Mouse (Mus musculus) midbrain, embryonic 16.5 days (tissue): Measurements from ENCODE around the gene Slc26a5. TPM values are rescaled to one million over a fixed set of nuclear protein-coding genes. Genes with fewer than 3 reads are reported as not detected.

Experiments used
- ATAC-seq: fragments of 200-750 bp; cut with Nextera tagmentation; 2 replicates; pipeline ENCODE4 v1.8.0; 2017; ENCODE audit warnings: moderate TSS enrichment
- H3K27ac ChIP-seq: fragments of 300-500 bp; sonication (generic); 2 replicates; pipeline ENCODE4 v1.5.1; 2014; ENCODE audit warnings: mild to moderate bottlenecking, low read length, mixed read lengths
- H3K27me3 ChIP-seq: fragments of 300-500 bp; sonication (generic); 2 replicates; pipeline ENCODE4 v1.6.1; 2014; ENCODE audit warnings: low read depth, low read length, mixed read lengths; ENCODE audit not compliant: control insufficient read depth, insufficient read depth
- H3K36me3 ChIP-seq: fragments of 300-500 bp; sonication (generic); 2 replicates; pipeline ENCODE4 v1.6.1; 2014; ENCODE audit warnings: mild to moderate bottlenecking, low read length, moderate library complexity, mixed read lengths; ENCODE audit not compliant: control insufficient read depth, insufficient read depth
- H3K4me1 ChIP-seq: fragments of 300-500 bp; sonication (generic); 2 replicates; pipeline ENCODE4 v1.6.1; 2014; ENCODE audit warnings: mild to moderate bottlenecking, low read length, mixed read lengths; ENCODE audit not compliant: control insufficient read depth, insufficient read depth
- H3K4me2 ChIP-seq: fragments of 300-500 bp; sonication (generic); 2 replicates; pipeline ENCODE4 v1.6.1; 2014; ENCODE audit warnings: mild to moderate bottlenecking, low read length, mixed read lengths
- H3K4me3 ChIP-seq: fragments of 300-500 bp; sonication (generic); 2 replicates; pipeline ENCODE4 v1.5.1; 2014; ENCODE audit warnings: low read depth, mild to moderate bottlenecking, low read length, moderate library complexity, mixed read lengths
- H3K9ac ChIP-seq: fragments of 300-500 bp; sonication (generic); 2 replicates; pipeline ENCODE4 v1.6.1; 2014; ENCODE audit warnings: low read depth, low read length, mixed read lengths
- H3K9me3 ChIP-seq: fragments of 300-500 bp; sonication (generic); replicated peaks from 2 replicates; pipeline ENCODE4 v1.6.1; 2014; ENCODE audit warnings: mild to moderate bottlenecking, low read length, mixed read lengths; ENCODE audit not compliant: control insufficient read depth, poor library complexity, severe bottlenecking
- WGBS: fragments of 180-500 bp; shearing (Covaris S2); extraction: QIAGEN DNeasy Blood & Tissue Kit; methylation state at CpG from one replicate; pipeline ENCODE4 v1.1.7; 2014; 5-methylcytosine and 5-hydroxymethylcytosine counted together
- polyA plus RNA-seq: library from polyadenylated mRNA; unstranded; fragments of >200 nt; fragmentation: Nextera tagmentation; extraction: Ambion mirVana; gene quantifications from 2 replicates; pipeline ENCODE4 v1.2.1, GENCODE M21; 2015

The Slc26a5 gene
- polyA plus RNA-seq, 1 experiment from 2014 or later, result 0.34 TPM

GRCm38 (mm10) chr5:21828855-21829254 is 36.5 kb downstream of the Slc26a5 start:
- Histone ChIP-seq H3K4me1 (no peaks in the 10 kb centered on the region), H3K9ac (no peak overlapping the region), H3K4me2 (no peak overlapping the region), H3K4me3 (no peak overlapping the region), H3K27me3 (no peaks in the 10 kb centered on the region), H3K36me3 (no peaks in the 10 kb centered on the region), H3K27ac (no peak overlapping the region), H3K9me3 (no peaks in the 10 kb centered on the region)
- ATAC-seq, result no peak
- WGBS, result 62% methylated on average over 4 of the region's 4 CpGs

- Histone ChIP-seq H3K27me3 (no peaks in the 10 kb centered on the region), H3K4me1 (no peaks in the 10 kb centered on the region), H3K27ac (no peak overlapping the region), H3K4me3 (no peak overlapping the region), H3K36me3 (no peaks in the 10 kb centered on the region), H3K4me2 (no peak overlapping the region), H3K9me3 (no peaks in the 10 kb centered on the region), H3K9ac (no peak overlapping the region)
- no peak for ATAC-seq
- WGBS, result 30% methylated on average over 6 of the region's 6 CpGs
These were observed 37.8 kb downstream of the Slc26a5 start for GRCm38 (mm10) chr5:21827643-21828042.

GRCm38 (mm10) chr5:21826370-21826769 is 39.0 kb downstream of the Slc26a5 start:
- Histone ChIP-seq H3K9ac (no peak overlapping the region), H3K4me2 (no peak overlapping the region), H3K4me3 (no peak overlapping the region), H3K9me3 (no peaks in the 10 kb centered on the region), H3K27me3 (no peaks in the 10 kb centered on the region), H3K27ac (no peak overlapping the region), H3K4me1 (no peaks in the 10 kb centered on the region), H3K36me3 (no peaks in the 10 kb centered on the region)
- WGBS, result 18% methylated on average over 7 of the region's 7 CpGs
- ATAC-seq, result no peak

GRCm38 (mm10) chr5:21813994-21814393 is 51.4 kb downstream of the Slc26a5 start:
- Histone ChIP-seq H3K27me3 (no peaks in the 10 kb centered on the region), H3K4me1 (no peaks in the 10 kb centered on the region), H3K4me2 (no peak overlapping the region), H3K36me3 (no peaks in the 10 kb centered on the region), H3K9me3 (no peaks in the 10 kb centered on the region), H3K9ac (no peak overlapping the region), H3K4me3 (no peak overlapping the region), H3K27ac (no peak overlapping the region)
- WGBS, result 43% methylated on average over 1 of the region's 1 CpGs
- ATAC-seq, result no peak

DNA sequence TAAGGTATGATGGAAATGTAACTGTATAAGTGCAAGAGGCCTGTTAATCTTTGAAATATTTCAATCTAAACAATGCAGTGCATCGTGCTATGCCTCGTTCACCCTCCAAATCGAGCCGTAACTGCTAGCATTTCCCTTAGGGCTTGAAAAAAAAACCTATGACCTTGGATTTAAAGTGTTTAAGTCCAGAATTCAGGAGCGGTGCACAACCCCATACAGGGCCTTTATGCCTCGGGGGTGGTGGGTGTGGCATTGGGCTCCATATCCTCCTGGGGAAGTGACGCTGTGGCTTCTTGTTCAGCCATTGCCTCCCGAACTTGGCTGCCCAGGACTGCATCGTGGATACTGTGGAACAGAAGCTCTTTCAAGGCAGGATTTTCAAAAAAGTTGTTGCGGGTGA is 54.5 kb downstream of the Slc26a5 start:
- no peak overlapping the region for H3K4me2 ChIP-seq
- no peak overlapping the region for H3K4me3 ChIP-seq
- H3K9ac ChIP-seq, result no peak overlapping the region
- H3K36me3 ChIP-seq, result no peaks in the 10 kb centered on the region
- no peak for ATAC-seq
- no peaks in the 10 kb centered on the region for H3K9me3 ChIP-seq
- no peaks in the 10 kb centered on the region for H3K4me1 ChIP-seq
- no peak overlapping the region for H3K27ac ChIP-seq
- H3K27me3 ChIP-seq, result no peaks in the 10 kb centered on the region
- 80% methylated on average over 10 of the region's 10 CpGs for WGBS

DNA sequence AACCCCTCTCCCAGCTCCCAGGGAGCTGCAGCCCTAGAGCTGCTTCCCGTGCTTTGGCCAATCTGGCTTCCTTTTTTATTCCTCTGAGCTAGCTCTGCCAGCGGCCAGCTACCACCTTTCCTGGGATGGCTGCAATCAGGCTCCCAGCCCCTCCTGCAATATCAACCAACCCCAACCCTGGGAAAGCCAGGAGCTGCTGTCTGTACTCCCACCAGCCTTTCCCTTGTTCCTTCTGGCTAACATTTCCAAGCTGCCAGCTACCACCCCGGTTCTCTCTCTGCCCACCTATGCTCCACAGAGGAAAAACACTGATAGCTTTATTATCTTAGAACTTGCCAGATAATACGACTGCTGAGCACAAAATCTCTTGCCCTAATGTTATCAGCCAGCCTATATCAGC is 60.6 kb downstream of the Slc26a5 start:
- no peak overlapping the region for H3K4me3 ChIP-seq
- no peak for ATAC-seq
- no peak overlapping the region for H3K4me2 ChIP-seq
- no peaks in the 10 kb centered on the region for H3K9me3 ChIP-seq
- 94% methylated on average over 4 of the region's 4 CpGs for WGBS
- no peaks in the 10 kb centered on the region for H3K4me1 ChIP-seq
- no peak overlapping the region for H3K9ac ChIP-seq
- H3K36me3 ChIP-seq, result peaks cover 34% of the 10 kb centered on the region
- no peak overlapping the region for H3K27ac ChIP-seq
- no peaks in the 10 kb centered on the region for H3K27me3 ChIP-seq

DNA sequence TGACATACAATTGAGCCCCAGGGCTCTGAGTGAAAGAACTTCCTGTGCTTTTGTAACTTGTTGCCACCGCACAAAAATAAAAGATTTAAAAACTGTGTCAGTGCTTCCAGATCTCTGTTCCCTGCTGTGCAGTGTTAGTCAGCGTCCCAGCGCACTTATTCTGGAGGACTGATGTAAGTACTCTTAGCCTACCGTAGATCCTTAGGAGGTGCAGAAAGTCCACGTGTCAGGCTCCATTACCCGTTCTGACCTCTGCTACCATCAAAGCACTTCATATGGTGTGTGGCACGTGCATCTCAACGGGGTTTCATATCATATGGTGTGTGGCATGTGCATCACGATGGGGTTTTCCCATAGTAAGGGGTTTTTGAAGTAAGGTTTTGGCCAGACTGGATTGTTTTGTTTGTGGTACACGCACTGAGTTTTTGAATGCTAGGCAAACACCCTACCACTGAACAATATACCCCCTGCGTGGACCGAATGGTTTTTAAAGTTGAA is 61.7 kb downstream of the Slc26a5 start:
- WGBS, result 82% methylated on average over 12 of the region's 12 CpGs
- no peak for ATAC-seq

GRCm38 (mm10) chr5:21802907-21803306 is 62.5 kb downstream of the Slc26a5 start:
- H3K4me3 ChIP-seq, result no peak overlapping the region

More for the DNA sequence above, 61.7 kb downstream of the Slc26a5 start:
- H3K9ac ChIP-seq, result no peak overlapping the region
- peaks cover 41% of the 10 kb centered on the region for H3K36me3 ChIP-seq
- H3K4me1 ChIP-seq, result no peaks in the 10 kb centered on the region
- no peak overlapping the region for H3K4me3 ChIP-seq
- H3K9me3 ChIP-seq, result no peaks in the 10 kb centered on the region
- no peak overlapping the region for H3K27ac ChIP-seq
- H3K4me2 ChIP-seq, result no peak overlapping the region
- H3K27me3 ChIP-seq, result no peaks in the 10 kb centered on the region

GRCm38 (mm10) chr5:21792166-21792565 is 73.2 kb downstream of the Slc26a5 start:
- Histone ChIP-seq H3K9ac (no peak overlapping the region), H3K36me3 (peaks cover 13% of the 10 kb centered on the region), H3K27ac (no peak overlapping the region), H3K4me2 (no peak overlapping the region), H3K9me3 (no peaks in the 10 kb centered on the region), H3K4me1 (peaks cover 26% of the 10 kb centered on the region), H3K27me3 (no peaks in the 10 kb centered on the region), H3K4me3 (no peak overlapping the region)
- ATAC-seq, result no peak

More at GRCm38 (mm10) chr5:21802907-21803306, 62.5 kb downstream of the Slc26a5 start:
- Histone ChIP-seq H3K27me3 (no peaks in the 10 kb centered on the region), H3K36me3 (peaks cover 41% of the 10 kb centered on the region), H3K4me1 (no peaks in the 10 kb centered on the region), H3K9me3 (no peaks in the 10 kb centered on the region), H3K27ac (no peak overlapping the region), H3K4me2 (no peak overlapping the region), H3K9ac (no peak overlapping the region)
- WGBS, result 93% methylated on average over 9 of the region's 9 CpGs
- ATAC-seq, result no peak
